Mouse (Mus musculus) gonadal fat pad, adult 2 months (tissue): ENCODE results near the gene Gm49337. TPM values are rescaled to one million over a fixed set of nuclear protein-coding genes. Genes with fewer than 3 reads are reported as not detected.

ENCODE experiments used
- DNase-seq: peaks from one replicate; pipeline ENCODE4 v3.0.0-alpha.2; 2012; ENCODE audit warnings: low read depth
- polyA plus RNA-seq: library from polyadenylated mRNA; depleted of rRNA; stranded (reverse); fragments of >200 nt; gene quantifications from 2 replicates; pipeline ENCODE4 v1.2.3, GENCODE M21; 2012; rRNA removed

Gene Gm49337
- polyA plus RNA-seq, 1 experiment: not detected

GRCm38 (mm10) chr4:116329256-116329655 is 156.1 kb downstream of the Gm49337 start:
- no peak for DNase-seq

GRCm38 (mm10) chr4:116336294-116336693 is 163.1 kb downstream of the Gm49337 start:
- no peak for DNase-seq

- no peak for DNase-seq
These were observed 168.9 kb downstream of the Gm49337 start for GRCm38 (mm10) chr4:116342119-116342518.

Other genes with a start within 250 kb of the Gm49337 start
- 0.03 TPM in 1 of 2 replicates, not detected in the other for gene Dmbx1, start 233.5 kb upstream of the Gm49337 start, polyA plus RNA-seq
- 36.0 and 47.0 TPM in 2 replicates for gene Faah, start 155.5 kb upstream of the Gm49337 start, polyA plus RNA-seq
- gene Nsun4, start 119.5 kb upstream of the Gm49337 start, polyA plus RNA-seq: 9.7 and 10.5 TPM in 2 replicates
- gene Uqcrh, start 98.3 kb upstream of the Gm49337 start, polyA plus RNA-seq: 166 and 185 TPM in 2 replicates
- gene Lrrc41, start 98.1 kb upstream of the Gm49337 start, polyA plus RNA-seq: 71.5 and 83.8 TPM in 2 replicates
- gene Rad54l, start 49.7 kb upstream of the Gm49337 start, polyA plus RNA-seq: 0.74 and 0.82 TPM in 2 replicates
- gene Pomgnt1, start 49.5 kb upstream of the Gm49337 start, polyA plus RNA-seq: 55.1 and 56.5 TPM in 2 replicates
- 3.0 and 4.2 TPM in 2 replicates for gene Lurap1, start 22.0 kb upstream of the Gm49337 start, polyA plus RNA-seq
- 24.4 and 52.5 TPM in 2 replicates for gene Tspan1, start 5.8 kb upstream of the Gm49337 start, polyA plus RNA-seq
- 5.0 and 5.6 TPM in 2 replicates for gene 1700042G07Rik, start within 50 bp of the Gm49337 start, polyA plus RNA-seq
- gene Pik3r3, start 48.2 kb downstream of the Gm49337 start, polyA plus RNA-seq: 28.4 and 32.6 TPM in 2 replicates